Mouse (Mus musculus): ENCODE results near the gene Glo1.

DNA sequence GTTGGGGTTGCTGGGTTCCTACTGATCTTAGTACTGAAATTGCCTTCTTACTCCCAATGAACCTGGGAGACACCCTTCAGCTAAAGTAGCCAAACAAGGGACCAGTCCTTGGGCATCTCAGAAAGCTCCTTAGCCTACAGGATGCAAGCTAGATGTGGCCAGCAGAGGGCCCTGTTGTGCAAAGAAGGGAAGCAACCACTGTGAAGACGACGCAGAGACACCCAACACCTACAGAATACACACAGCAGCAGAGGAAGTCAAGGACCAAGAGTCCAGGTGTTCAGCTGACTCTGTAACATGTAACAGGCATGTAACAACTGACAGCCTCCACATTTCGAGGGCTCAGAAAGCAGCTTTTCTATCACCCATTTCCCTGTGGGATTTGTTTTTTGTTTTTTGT is 67.1 kb downstream of the Glo1 start:
- TF ChIP-seq CTCF (IDR thresholded peaks at IDR 0.05; ENCODE audit: control insufficient read depth, insufficient read depth, low read length), result peak; percentile 81
- no peak for TF ChIP-seq POLR2A (IDR thresholded peaks at IDR 0.05; ENCODE audit: borderline replicate concordance, control insufficient read depth, low read depth, low read length)

All from bone marrow, adult 2 months (tissue).